Mouse (Mus musculus) gastrocnemius, postnatal 14 days (tissue): ENCODE measurements around the gene Nat9. TPM values are rescaled to one million over a fixed set of nuclear protein-coding genes. Genes with fewer than 3 reads are reported as not detected.

Experiments
- DNase-seq: peaks from one replicate; pipeline ENCODE4 v3.0.0; 2021; ENCODE audit warnings: mixed read lengths
- intact Hi-C: fragments of 180-260 bp; cut with DNase I; formaldehyde crosslinking; loops from one replicate; pipeline ENCODE4 v1.15.1; 2025; ENCODE audit warnings: low total_unique reads
- total RNA-seq, 2 experiments: library from RNA; stranded (reverse); gene quantifications; 2 replicates each; pipeline ENCODE4 v1.2.3; 2021

The Nat9 gene
- total RNA-seq, 2 experiments from 2014 or later, result 13.1 to 14.0 TPM

DNA sequence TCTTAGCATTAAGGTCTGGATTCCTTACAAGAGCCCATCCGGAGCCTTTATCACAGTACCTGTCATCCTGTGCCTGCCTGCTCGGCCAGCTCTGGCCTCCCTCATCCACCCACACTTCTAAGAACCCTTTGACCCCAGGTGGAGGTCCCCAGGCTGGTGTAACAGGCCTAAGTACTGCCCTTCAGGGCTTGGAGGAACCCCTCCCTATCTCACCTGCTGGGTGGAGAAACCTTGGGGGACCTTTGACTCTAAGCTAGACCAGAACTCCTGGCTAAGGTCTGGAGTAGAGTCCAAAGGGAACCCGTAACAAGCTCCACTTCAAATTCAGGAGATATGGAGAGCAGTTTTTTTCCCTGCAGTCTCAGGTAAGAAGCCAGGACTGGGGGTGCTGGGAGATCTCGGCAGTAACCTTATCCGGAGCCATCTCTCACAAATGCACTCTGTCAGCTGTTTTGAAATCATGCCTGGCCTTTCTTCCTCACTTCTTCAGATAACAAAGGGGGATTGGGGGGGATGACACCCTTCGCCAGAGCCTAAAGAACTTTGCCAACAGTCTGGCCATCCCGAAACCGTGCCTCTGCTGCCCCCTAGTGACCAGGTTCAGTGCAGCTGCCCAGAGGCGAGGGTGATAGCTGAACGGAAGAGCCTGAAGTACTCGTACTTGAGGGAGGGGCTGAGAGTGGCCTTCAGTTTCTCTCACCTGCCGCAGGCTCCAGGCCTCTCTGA is 5.6 kb downstream of the Nat9 start:
- intact Hi-C loops, result no loop called here
- peak; percentile 78 for DNase-seq

DNA sequence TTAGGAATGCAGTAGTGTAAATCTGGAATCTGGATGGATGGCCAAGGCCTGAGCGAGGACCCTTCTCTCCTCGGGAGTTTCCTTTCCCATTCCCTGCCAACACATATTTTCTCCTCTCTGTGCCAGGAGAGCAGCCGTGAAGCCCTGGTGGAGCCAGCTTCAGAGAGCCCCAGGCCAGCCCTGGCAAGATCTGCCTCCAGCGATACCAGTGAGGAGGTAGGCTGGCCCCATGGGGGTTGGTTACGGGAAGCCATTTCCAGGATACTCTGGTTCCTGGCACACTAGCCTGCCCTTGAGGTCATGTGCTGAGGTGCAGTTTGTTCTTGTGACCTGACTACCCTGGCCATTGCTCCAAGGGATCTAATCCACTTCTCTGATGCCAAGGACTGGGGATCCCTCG is 7.8 kb downstream of the Nat9 start:
- intact Hi-C loops, result no loop called here
- no peak for DNase-seq

DNA sequence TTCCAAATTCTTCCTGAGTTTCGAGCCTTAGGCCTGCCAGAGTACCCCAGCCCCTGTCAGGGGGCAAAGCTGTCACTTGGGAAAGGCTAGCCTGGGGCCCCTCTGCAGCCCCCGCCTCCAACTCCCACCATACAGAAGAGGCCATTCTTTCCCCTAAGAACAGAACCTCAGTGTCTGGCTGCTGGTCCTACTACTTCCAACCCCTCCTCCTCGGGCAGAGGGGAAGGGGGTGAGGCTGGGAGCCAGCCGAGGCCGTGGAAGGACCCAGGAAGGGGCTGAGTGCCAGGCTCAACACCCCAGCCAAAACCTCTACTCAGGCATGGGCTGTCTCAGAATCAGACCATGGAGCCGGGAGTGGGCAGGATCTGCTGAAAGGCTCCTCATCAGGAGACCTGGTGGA is 8.5 kb downstream of the Nat9 start:
- intact Hi-C loops, result no loop called here
- no peak for DNase-seq

DNA sequence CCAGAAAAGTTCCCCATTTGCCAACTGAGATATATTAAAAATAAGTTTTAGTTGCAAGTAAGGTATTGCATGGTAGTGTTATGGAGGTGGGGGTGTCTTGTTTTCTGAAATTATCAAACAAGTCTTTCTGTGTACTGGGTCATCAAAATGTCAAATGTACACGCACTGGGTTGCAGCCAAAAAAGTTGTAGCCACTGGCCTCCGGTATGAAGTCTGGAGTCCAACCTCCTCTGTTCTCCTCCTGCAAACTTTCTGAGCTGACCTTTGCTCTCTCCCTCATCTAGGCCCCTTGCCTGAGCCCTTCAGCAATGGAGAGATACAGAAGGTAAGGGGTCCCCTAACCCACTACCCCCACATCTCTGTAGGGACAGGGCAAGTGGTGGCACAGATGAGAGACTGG is 8.9 kb downstream of the Nat9 start:
- intact Hi-C loops, result no loop called here

DNA sequence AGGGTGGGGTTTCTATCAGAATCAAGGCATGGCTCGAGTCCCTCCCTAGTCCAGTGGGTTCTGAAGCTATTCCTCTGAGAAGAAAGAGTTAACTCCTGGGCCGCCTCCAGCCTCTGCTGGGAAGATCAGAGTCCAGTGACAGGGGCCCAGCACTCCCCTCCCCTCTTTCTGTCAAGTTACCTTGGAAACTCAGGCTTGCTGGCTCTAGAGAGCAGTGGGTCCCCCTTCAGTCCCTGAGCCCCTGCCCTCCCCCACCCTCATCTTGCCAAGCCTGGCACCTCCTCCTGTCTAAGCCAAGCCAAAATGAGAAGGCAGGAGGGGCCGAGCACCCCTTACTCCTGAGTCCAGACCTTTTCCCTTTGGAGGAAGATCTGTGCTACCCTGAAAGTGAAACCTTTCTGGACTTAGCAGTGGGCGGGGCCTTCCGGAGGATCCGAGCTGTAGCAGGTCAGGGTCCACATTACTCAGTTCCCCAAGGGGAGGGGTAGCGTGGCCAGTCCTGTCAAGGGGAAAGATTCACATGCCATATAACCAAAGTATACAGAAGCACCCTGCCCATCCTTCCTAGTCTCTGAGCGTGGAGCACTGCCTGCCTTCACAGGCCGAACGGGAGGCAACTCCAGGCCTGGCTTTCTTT is 10.0 kb downstream of the Nat9 start:
- DNase-seq, result no peak
- intact Hi-C loops, result no loop called here

More for the DNA sequence above, 8.9 kb downstream of the Nat9 start:
- DNase-seq, result no peak

DNA sequence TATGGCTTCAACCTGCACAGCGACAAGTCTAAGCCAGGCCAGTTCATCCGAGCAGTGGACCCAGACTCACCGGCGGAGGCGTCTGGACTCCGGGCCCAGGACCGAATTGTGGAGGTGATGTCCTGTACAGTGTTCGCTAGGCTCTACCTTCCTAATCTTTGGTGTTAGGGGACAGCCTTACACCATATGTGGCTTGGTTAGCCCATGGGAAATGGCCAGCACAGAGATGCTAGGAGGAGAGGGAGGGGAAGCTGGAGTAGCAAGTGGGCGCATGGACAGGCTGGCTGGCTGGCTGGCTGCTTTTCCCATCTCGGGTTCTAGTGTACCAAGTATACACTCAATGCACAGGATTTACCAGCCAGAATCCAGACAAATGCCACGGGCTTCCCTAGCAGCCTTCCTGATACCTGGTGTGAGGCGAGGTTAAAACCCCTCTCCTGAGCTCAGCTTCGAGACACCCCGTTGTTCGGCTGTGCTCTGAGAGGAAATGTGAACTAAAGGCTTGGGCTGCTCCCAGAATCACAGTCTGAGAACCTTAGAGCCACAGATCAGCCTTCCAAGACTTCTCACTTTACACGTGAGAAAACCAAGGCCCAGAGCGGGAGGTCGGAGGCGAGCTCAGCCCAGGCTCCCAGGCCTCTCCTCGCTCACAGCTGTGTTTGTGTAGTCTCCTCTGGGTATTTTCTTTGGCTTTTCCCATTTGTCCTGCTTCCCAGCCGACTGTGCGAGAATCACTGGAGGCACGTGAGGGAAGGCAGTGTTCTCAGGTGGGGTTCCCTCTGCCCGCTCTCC is 11.1 kb downstream of the Nat9 start:
- peak; percentile 40 for DNase-seq
- intact Hi-C loops, result no loop called here

DNA sequence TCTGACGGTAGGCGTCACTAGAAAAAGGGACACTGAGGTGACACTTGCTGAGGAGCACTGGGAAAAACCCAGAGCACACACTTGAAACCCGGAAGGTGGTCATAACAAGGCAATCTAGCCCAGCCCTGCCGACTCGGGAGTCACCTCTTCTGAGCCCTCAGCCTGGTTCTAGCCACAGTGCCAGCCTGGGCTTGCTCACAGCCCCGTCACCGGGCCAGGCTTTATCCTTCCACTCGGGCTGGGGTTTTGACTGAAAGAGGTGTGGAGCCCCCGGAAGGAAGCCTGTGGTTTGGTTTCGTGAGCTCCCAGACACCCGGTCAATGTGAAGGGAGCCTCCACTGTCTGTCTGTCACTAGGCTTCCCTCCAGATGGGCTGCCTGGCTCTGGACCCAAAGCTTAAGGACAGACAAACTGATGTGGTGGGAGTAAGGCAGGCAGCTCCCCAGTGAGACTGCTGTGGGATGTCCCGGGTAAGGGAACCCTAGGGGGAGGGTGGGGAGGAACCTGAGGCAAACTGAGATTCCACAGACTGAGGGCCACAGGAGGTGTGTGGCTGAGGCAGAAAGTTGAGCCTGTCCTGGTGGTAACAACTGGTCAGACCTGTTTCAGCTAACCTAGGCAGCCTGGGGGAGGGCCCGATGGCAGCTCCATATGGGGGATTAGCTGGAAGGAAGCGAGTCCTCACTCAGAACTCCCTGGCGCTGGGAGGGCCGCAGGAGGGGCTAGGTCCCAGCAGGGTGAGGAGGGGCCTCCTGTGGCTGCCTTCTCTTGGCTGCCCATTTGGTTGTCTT is 13.9 kb downstream of the Nat9 start:
- intact Hi-C loops, result no loop called here
- no peak for DNase-seq

DNA sequence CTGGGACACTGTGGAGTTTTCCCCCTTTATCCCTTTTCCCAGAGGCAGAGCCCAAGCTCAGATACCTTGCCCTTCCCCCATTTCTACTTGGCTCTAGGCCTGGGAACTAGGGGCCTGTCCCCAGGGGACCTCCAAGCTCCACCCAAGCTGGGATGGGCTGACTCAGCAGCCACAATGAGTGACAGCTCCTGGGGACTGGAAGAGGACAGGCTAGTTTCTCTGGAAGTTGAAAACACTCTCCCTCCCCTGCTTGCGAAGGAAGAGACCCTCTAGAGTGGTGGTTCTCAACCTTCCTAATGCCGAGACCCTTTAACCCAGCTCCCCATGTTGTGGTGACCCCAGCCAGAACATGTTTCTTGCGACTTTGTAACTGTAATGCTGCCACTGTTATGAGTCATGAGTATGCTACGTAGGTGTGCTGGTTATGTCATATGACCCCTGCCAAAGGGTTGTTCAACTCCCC is 14.8 kb downstream of the Nat9 start:
- intact Hi-C loops, result no loop called here
- DNase-seq, result no peak

DNA sequence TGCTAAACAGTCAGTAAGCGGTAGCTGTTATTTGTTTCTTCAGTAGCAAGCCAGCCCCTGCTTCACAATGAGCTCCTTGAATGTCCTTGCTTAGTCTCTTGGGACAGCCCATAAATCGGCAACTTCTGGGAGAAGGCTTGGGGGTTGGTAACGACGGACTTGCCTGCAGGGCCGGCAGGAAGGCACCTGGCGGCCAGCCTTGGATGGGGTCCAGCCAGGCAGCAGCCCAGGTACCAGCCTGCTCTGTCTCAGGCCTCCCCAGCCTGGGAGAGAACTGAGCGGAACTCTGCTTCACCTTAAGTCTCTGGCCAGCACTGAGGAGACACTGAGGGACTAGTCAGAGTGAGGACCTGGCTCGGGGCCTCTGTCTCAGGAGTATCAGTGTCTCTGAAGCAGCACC is 16.5 kb downstream of the Nat9 start:
- DNase-seq, result no peak
- intact Hi-C loops, result no loop called here

DNA sequence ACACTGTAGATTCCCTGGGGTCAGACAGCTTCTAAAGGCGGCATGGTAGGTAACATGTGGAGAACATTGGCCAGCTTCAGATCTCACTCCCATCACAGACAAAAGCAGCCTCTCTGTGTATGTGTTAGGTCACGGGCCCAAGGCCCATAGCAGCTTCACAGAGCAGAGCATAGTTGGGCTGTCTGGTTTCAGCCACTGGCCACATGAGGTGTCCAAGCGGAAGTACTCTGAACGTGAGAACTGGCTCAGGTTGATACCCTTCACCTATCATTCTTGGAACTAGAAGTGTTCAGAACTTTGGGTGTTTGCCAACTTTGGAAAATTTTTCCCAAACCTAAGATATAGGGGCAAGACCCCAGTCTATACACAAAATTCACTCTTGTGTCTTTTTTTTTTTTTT is 18.2 kb downstream of the Nat9 start:
- DNase-seq, result no peak
- intact Hi-C loops, result no loop called here

DNA sequence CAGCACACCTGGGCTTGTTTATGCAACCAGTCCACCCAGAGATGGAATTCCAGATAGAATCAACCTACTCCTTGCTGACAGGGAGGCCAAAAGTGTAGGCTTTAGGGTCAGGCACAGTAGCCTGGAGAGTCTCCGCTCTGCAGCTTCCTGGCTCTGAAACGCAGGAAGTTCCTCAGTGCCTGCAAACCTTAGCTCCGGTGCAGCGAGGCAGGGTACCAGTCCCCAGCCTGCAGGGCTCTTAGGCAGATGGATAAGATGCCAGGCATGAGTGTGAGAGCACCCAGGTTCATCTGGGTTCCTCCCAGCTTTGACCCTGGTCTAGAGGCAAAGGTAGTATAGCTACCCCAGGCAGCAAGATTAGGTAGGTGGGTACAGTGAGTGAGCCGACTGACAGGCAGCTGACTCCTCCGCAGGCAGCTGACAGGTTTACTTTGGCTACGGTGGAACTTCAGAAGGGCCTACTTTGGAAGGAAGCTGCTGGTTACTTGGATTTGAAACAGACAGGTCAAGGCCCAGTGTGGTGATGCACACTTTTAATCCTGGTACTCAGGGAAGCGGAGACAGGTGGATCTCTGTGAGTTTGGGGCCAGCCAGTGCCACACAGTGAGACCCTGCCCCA is 19.9 kb downstream of the Nat9 start:
- no peak for DNase-seq
- intact Hi-C loops, result no loop called here

DNA sequence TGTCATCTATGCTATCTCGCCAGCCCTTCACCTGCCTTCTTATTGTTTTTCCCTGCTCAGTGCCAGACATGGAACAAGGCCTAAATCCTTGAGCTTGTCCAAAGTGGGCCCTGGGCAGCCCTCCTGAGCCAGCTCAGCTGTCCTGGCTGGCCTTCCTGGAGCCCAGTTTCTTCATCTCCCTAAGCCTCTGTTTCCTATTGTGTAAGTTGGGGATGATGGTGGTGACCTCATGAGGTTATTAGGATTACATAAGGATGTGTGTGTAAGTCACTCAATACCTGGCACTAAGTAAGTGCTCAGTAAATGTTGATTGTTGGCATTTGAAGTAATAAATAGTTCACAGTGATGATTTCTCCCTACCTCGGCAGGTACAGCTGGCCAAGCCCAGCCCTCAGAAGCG is 20.9 kb downstream of the Nat9 start:
- intact Hi-C loops, result no loop called here

DNA sequence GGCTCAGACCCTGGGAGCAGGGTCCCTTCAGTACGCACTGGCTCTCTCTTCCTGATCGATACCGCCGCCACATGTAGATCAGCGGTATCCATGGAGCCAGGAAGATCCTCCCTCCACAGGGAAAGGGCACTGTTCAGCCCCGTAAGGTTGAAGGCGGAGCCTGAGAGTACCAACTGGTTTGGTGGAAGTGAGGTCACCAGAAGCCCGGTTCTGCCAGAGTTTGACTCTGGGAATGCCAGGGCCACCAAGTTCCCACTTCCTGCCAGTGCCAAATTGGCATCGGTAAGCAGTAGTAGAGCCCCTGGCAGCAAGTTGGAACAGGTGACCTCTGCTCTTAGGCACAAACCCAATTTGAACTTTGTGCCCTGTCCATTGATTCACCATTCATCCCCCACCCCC is 22.7 kb downstream of the Nat9 start:
- intact Hi-C loops, result no loop called here
- no peak for DNase-seq

More for the DNA sequence above, 20.9 kb downstream of the Nat9 start:
- DNase-seq, result no peak

DNA sequence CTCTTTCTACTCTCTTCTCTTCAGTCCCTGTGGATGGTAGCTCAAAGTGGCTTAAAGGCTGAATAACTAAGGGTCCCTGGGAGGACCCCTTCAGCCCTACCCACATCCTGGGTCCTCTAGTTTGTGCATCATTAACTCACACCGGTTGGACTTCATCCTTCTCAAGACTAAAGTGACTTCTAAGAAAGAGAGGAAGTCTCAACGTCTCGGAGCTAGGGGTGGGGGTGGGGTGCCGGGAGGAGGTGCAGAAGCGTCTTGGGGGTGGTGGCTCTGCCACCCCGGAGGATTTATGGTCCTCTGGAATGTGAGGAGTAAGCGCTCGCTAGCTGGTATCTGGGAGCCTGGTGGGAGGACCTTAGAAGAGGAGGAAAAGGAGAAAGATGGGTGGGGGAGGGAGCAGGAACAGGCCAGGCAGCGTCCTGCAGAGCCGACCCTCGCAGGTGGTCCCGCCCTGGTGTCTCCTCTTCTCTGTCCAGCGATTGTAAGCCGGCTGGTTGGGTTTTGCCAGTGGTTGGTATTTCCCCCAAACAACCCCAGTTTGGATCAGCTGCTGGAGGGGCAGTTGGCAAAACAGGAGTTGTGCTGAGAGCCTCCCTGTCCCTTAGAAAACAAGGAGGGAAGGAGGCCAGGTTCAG is 23.2 kb downstream of the Nat9 start:
- intact Hi-C loops, result no loop called here
- DNase-seq, result no peak

DNA sequence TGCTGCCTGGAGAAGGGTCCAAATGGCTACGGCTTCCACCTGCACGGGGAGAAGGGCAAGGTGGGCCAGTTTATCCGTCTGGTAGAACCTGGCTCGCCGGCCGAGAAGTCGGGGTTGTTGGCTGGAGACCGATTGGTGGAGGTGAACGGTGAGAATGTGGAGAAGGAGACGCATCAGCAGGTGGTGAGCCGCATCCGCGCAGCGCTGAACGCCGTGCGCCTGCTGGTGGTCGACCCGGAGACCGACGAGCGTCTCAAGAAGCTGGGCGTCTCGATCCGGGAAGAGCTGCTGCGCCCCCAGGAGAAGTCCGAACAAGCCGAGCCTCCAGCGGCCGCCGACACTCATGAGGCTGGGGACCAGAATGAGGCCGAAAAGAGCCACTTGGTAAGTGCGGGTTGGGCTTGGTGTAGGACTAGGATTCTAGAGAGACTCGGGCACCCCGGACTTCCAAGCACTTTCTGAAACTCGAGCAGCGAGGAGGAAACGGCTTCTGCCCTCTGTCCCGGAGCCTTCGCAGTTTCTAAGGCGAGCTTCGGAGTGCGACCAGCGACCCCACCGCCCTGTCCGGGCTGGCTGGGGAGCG is 24.0 kb downstream of the Nat9 start:
- intact Hi-C loops, result no loop called here
- peak; percentile 45 for DNase-seq

DNA sequence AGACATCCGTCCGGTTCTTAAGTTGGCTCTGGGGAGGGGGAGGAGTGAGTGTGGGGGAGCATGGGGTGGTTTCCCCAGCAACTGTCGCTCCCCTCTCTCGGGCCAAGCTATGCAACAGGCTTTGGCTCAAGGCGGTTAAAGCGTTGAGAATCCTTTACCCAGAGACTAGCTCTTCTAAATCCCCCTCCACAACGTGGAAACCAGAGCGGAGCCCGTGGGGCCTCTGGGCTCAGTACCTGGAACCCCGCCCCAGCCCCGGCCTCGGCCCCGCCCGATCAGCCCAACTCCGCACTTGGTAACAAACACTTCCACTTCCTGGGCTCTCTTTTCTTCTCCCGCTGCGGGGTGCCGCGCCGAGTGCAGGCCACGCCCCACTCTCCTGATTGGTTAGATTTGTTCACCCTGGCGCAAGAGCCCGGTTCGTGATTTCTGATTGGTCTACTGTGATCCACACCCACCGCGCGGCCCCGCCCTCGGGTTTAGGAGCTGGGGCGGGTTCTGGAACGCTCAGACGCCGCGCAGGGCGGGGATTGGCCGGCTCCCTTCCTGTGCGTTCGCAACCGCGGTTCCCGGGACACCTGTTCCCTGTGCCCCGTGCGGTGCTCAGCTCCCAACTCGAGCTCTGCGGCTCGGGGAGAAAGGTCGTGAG is 24.7 kb downstream of the Nat9 start, which contains the start of gene Slc9a3r1:
Gene Slc9a3r1, plus strand, starts transcription at position 510 of the 649 bp plus-strand sequence.
- DNase-seq, result peak; percentile 98
- intact Hi-C loops, result no loop called here

DNA sequence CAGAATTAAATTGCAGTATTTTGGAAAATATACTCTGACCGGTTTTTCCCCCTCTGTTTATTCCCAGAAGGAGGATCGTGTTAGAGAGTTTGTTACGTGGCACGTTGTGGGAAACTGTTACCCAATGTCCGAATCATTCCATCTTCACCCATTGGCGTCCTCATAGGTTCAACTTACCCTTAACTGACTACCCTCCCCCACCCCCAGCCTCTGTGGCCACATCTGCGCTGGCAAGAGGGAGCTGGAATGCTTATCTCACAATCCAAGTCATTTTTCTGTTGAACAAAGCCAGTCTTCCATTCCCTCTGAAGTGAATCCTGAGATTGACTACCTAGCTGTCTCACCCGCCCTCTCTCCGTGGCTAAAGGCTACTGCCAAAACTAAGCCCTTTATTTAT is 25.5 kb downstream of the Nat9 start:
- DNase-seq, result no peak
- intact Hi-C loops, result no loop called here

DNA sequence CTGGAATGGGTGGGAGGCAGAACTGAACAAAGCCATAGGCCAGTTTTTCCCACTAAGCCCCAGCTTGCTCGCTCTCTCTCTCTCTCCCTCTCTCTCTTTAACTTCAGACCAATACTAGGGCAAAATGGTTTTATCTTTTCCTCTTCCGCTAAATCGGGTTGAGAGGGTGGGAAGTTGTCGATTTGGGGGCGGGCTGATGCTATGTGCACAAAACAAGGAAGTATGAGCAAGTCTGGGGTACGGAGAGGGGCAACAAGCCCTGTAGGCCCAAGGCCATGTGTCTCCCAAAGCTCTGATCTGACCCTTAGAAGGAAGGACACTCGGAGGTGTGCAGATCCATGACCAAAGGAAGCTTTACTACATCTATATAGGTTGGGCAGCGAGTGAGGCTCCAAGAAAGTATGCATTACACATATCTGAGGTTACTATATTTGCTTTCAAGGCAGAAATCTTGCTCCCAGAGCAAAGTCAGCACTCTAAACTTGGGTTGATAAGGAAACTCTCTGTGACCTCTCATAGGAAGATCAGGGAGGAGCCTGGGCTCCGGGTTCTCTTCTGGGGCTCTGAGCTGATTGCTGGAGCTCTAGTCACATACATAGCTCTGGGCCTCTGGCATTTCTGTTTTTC is 26.0 kb downstream of the Nat9 start:
- intact Hi-C loops, result no loop called here

More for the DNA sequence above, 26.0 kb downstream of the Nat9 start:
- DNase-seq, result no peak
